Mouse (Mus musculus) megakaryocyte, embryonic 14.5 days (primary cell): ENCODE results near the gene Wapl.

Experiments
- FLI1 ChIP-seq: IDR thresholded peaks from 2 replicates; pipeline ENCODE4 v1.6.1; 2012; ENCODE audit warnings: low read length, inconsistent platforms, mixed read lengths
- GATA1 ChIP-seq: IDR thresholded peaks from 3 replicates; pipeline ENCODE4 v1.6.1; 2012; ENCODE audit warnings: mixed read lengths, low read length, inconsistent platforms, borderline replicate concordance

GRCm38 (mm10) chr14:34663381-34663780, 10.3 kb upstream of the Wapl start:
- TF ChIP-seq GATA1: no peak
- no peak for TF ChIP-seq FLI1
